Mouse (Mus musculus): ENCODE data around the gene Rps26. TPM values are rescaled to one million over a fixed set of nuclear protein-coding genes. Genes with fewer than 3 reads are reported as not detected.

Rps26 gene
- polyA plus RNA-seq, 1 experiment from 2014 or later, result 605 TPM

- H3K36me3 ChIP-seq (ENCODE audit: control insufficient read depth, insufficient read depth, low read length), result peaks cover 10% of the 10 kb centered on the region
- peaks cover under 1 to 4% of the 10 kb centered on the region in 2 experiments; a peak in 3 of 4 replicates for H3K4me1 ChIP-seq (ENCODE audit: control insufficient read depth in 2 of 2, insufficient read depth in 2 of 2, low read length in 2 of 2)
- no peak overlapping the region for H3K9ac ChIP-seq (ENCODE audit: low read length)
- no peak for ATAC-seq (ENCODE audit: insufficient number of reproducible peaks, insufficient read depth, low FRiP score, low read depth)
- no peak overlapping the region for H3K4me3 ChIP-seq (ENCODE audit: control insufficient read depth in 1 of 2, insufficient read depth in 1 of 2, low read depth in 1 of 2, low read length in 2 of 2)
- 60% methylated on average over 11 of the region's 11 CpGs for WGBS
- no peaks in the 10 kb centered on the region for H3K27me3 ChIP-seq (ENCODE audit: control insufficient read depth, insufficient read depth, low read length)
- H3K27ac ChIP-seq (replicated peaks in 1 of 2; ENCODE audit: control insufficient read depth in 1 of 2, insufficient read depth in 1 of 2, low read depth in 2 of 2, low read length in 2 of 2), result no peak overlapping the region
- H3K4me2 ChIP-seq (ENCODE audit: low read length), result no peak overlapping the region
- H3K9me3 ChIP-seq (ENCODE audit: control insufficient read depth, low read length), result no peaks in the 10 kb centered on the region
Measured at GRCm38 (mm10) chr10:128578330-128578729, 48.2 kb downstream of the Rps26 start.

- Histone ChIP-seq H3K9me3 (ENCODE audit: control insufficient read depth, low read length) (no peaks in the 10 kb centered on the region), H3K36me3 (ENCODE audit: control insufficient read depth, insufficient read depth, low read length) (peaks cover 30% of the 10 kb centered on the region), H3K4me2 (ENCODE audit: low read length) (no peak overlapping the region), H3K4me3 (ENCODE audit: control insufficient read depth in 1 of 2, insufficient read depth in 1 of 2, low read depth in 1 of 2, low read length in 2 of 2) (no peak overlapping the region), H3K27ac (replicated peaks in 1 of 2; ENCODE audit: control insufficient read depth in 1 of 2, insufficient read depth in 1 of 2, low read depth in 2 of 2, low read length in 2 of 2) (no peak overlapping the region), H3K4me1 (ENCODE audit: control insufficient read depth in 2 of 2, insufficient read depth in 2 of 2, low read length in 2 of 2) (no peaks in the 10 kb centered on the region), H3K27me3 (ENCODE audit: control insufficient read depth, insufficient read depth, low read length) (no peaks in the 10 kb centered on the region), H3K9ac (ENCODE audit: low read length) (no peak overlapping the region)
- WGBS, result 90% methylated on average over 2 of the region's 2 CpGs
- ATAC-seq (ENCODE audit: insufficient number of reproducible peaks, insufficient read depth, low FRiP score, low read depth), result no peak
Measured at GRCm38 (mm10) chr10:128575063-128575462, 51.5 kb downstream of the Rps26 start.

Small RNAs within 50 kb of the gene (microRNA-seq; reads per million reads assigned to microRNA genes)
- not detected for gene Mir6917

Other genes with a start within 250 kb of the Rps26 start
- gene Ankrd52, start 249.6 kb downstream of the Rps26 start, polyA plus RNA-seq (2014; fragmentation: Nextera tagmentation; extraction: Ambion mirVana), result 7.9 and 9.9 TPM in 2 replicates
- gene Slc39a5, start 225.5 kb downstream of the Rps26 start, polyA plus RNA-seq (2014; fragmentation: Nextera tagmentation; extraction: Ambion mirVana), result not detected in 2 replicates
- 64.5 and 66.6 TPM in 2 replicates for gene Nabp2, start 215.3 kb downstream of the Rps26 start, polyA plus RNA-seq (2014; fragmentation: Nextera tagmentation; extraction: Ambion mirVana)
- 23.7 and 24.6 TPM in 2 replicates for gene Rnf41, start 215.1 kb downstream of the Rps26 start, polyA plus RNA-seq (2014; fragmentation: Nextera tagmentation; extraction: Ambion mirVana)
- 62.4 and 63.7 TPM in 2 replicates for gene Smarcc2, start 167.5 kb downstream of the Rps26 start, polyA plus RNA-seq (2014; fragmentation: Nextera tagmentation; extraction: Ambion mirVana)
- 1,060 and 1,246 TPM in 2 replicates for gene Myl6, start 132.6 kb downstream of the Rps26 start, polyA plus RNA-seq (2014; fragmentation: Nextera tagmentation; extraction: Ambion mirVana)
- gene Myl6b, start 128.1 kb downstream of the Rps26 start, polyA plus RNA-seq (2014; fragmentation: Nextera tagmentation; extraction: Ambion mirVana), result 5.0 and 5.5 TPM in 2 replicates
- gene Esyt1, start 100.9 kb downstream of the Rps26 start, polyA plus RNA-seq (2014; fragmentation: Nextera tagmentation; extraction: Ambion mirVana), result 17.3 and 17.8 TPM in 2 replicates
- gene Zc3h10, start 79.0 kb downstream of the Rps26 start, polyA plus RNA-seq (2014; fragmentation: Nextera tagmentation; extraction: Ambion mirVana), result 7.3 and 8.2 TPM in 2 replicates
- 2,755 and 3,168 TPM in 2 replicates for gene Rpl41, start 77.4 kb downstream of the Rps26 start, polyA plus RNA-seq (2014; fragmentation: Nextera tagmentation; extraction: Ambion mirVana)
- 123 TPM in 2 replicates for gene Pa2g4, start 60.8 kb downstream of the Rps26 start, polyA plus RNA-seq (2014; fragmentation: Nextera tagmentation; extraction: Ambion mirVana)
- 2.9 and 3.5 TPM in 2 replicates for gene Erbb3, start 37.1 kb downstream of the Rps26 start, polyA plus RNA-seq (2014; fragmentation: Nextera tagmentation; extraction: Ambion mirVana)
- gene Ikzf4, start 19.2 kb upstream of the Rps26 start, polyA plus RNA-seq (2014; fragmentation: Nextera tagmentation; extraction: Ambion mirVana), result 1.5 and 1.8 TPM in 2 replicates
- 9.9 and 11.4 TPM in 2 replicates for gene Suox, start 47.3 kb upstream of the Rps26 start, polyA plus RNA-seq (2014; fragmentation: Nextera tagmentation; extraction: Ambion mirVana)
- gene Rab5b, start 69.5 kb upstream of the Rps26 start, polyA plus RNA-seq (2014; fragmentation: Nextera tagmentation; extraction: Ambion mirVana), result 56.7 and 58.3 TPM in 2 replicates
- 3.6 and 4.7 TPM in 2 replicates for gene Pmel, start 77.4 kb upstream of the Rps26 start, polyA plus RNA-seq (2014; fragmentation: Nextera tagmentation; extraction: Ambion mirVana)
- 89.2 and 90.3 TPM in 2 replicates for gene Cdk2, start 78.3 kb upstream of the Rps26 start, polyA plus RNA-seq (2014; fragmentation: Nextera tagmentation; extraction: Ambion mirVana)
- 5.4 and 7.1 TPM in 2 replicates for gene Dgka, start 118.1 kb upstream of the Rps26 start, polyA plus RNA-seq (2014; fragmentation: Nextera tagmentation; extraction: Ambion mirVana)
- gene Pym1, start 121.1 kb upstream of the Rps26 start, polyA plus RNA-seq (2014; fragmentation: Nextera tagmentation; extraction: Ambion mirVana), result 16.0 and 18.3 TPM in 2 replicates
- gene Mmp19, start 164.2 kb upstream of the Rps26 start, polyA plus RNA-seq (2014; fragmentation: Nextera tagmentation; extraction: Ambion mirVana), result 1.1 and 1.8 TPM in 2 replicates
- 28.2 and 31.0 TPM in 2 replicates for gene Dnajc14, start 177.3 kb upstream of the Rps26 start, polyA plus RNA-seq (2014; fragmentation: Nextera tagmentation; extraction: Ambion mirVana)
- 16.6 and 18.2 TPM in 2 replicates for gene Tmem198b, start 177.6 kb upstream of the Rps26 start, polyA plus RNA-seq (2014; fragmentation: Nextera tagmentation; extraction: Ambion mirVana)
- gene Sarnp, start 190.6 kb upstream of the Rps26 start, polyA plus RNA-seq (2014; fragmentation: Nextera tagmentation; extraction: Ambion mirVana), result 157 and 168 TPM in 2 replicates
- gene Ormdl2, start 194.9 kb upstream of the Rps26 start, polyA plus RNA-seq (2014; fragmentation: Nextera tagmentation; extraction: Ambion mirVana), result 41.4 and 46.1 TPM in 2 replicates